Mouse (Mus musculus) MEL (cell line): ENCODE data around the gene Wdr46.

Experiments
- CTCF ChIP-seq, 3 experiments: IDR thresholded peaks in 2 of 3; conservative IDR thresholded peaks in 1 of 3; 2 replicates each; pipeline ENCODE4 v1.5.1; 2011 to 2012; ENCODE audit warnings: low read length in 3 of 3, low read depth in 2 of 3, mild to moderate bottlenecking in 2 of 3, improper control_type of control experiment in 1 of 3, inconsistent platforms in 1 of 3, mixed read lengths in 1 of 3, moderate library complexity in 1 of 3; ENCODE audit not compliant: control insufficient read depth in 1 of 3, insufficient read depth in 1 of 3, poor library complexity in 1 of 3, severe bottlenecking in 1 of 3
- HCFC1 ChIP-seq: IDR thresholded peaks from 2 replicates; pipeline ENCODE4 v1.6.1; 2012; ENCODE audit warnings: low read depth, mild to moderate bottlenecking, inconsistent platforms, low read length, improper control_type of control experiment, moderate library complexity
- MAX ChIP-seq: IDR thresholded peaks from 2 replicates; pipeline ENCODE4 v1.6.1; 2011; ENCODE audit warnings: low read length, improper control_type of control experiment
- POLR2A ChIP-seq, 2 experiments: IDR thresholded peaks; 2 replicates each; pipeline ENCODE4 v1.6.1; 2011 to 2012; ENCODE audit warnings: low read length in 2 of 2, mild to moderate bottlenecking in 2 of 2, control low read depth in 1 of 2, improper control_type of control experiment in 1 of 2, low read depth in 1 of 2, moderate library complexity in 1 of 2; ENCODE audit not compliant: control insufficient read depth in 1 of 2, insufficient read depth in 1 of 2, poor library complexity in 1 of 2
- TCF12 ChIP-seq: IDR thresholded peaks from 2 replicates; pipeline ENCODE4 v1.6.1; 2014; ENCODE audit warnings: low read depth, mild to moderate bottlenecking, inconsistent platforms, low read length, improper control_type of control experiment, moderate library complexity
- UBTF ChIP-seq: IDR thresholded peaks from 2 replicates; pipeline ENCODE4 v1.6.1; 2012; ENCODE audit warnings: low read depth, mild to moderate bottlenecking, inconsistent platforms, low read length, improper control_type of control experiment, moderate library complexity, borderline replicate concordance; ENCODE audit not compliant: insufficient read depth
- USF1 ChIP-seq: IDR thresholded peaks from 2 replicates; pipeline ENCODE4 v1.6.1; 2014; ENCODE audit warnings: low read depth, mild to moderate bottlenecking, inconsistent platforms, low read length, improper control_type of control experiment, moderate library complexity
- ZKSCAN1 ChIP-seq: IDR thresholded peaks from 2 replicates; pipeline ENCODE4 v1.6.1; 2012; ENCODE audit warnings: low read depth, mild to moderate bottlenecking, inconsistent platforms, low read length, improper control_type of control experiment, moderate library complexity
- ZMIZ1 ChIP-seq: IDR thresholded peaks from 2 replicates; pipeline ENCODE4 v1.6.1; 2012; ENCODE audit warnings: low read depth, mild to moderate bottlenecking, inconsistent platforms, low read length, improper control_type of control experiment, moderate library complexity

- no peak for TF ChIP-seq ZKSCAN1
- TF ChIP-seq USF1: no peak
- peak; percentile 67 for TF ChIP-seq TCF12
- peak; percentile 61 to 82 for TF ChIP-seq POLR2A (IDR thresholded peaks at IDR 0.05; ENCODE audit: control insufficient read depth in 1 of 2, insufficient read depth in 1 of 2, low read depth in 1 of 2, low read length in 2 of 2, poor library complexity in 1 of 2)
- TF ChIP-seq MAX: peak; percentile 55; the same call in 1 of the 2 replicates
- TF ChIP-seq CTCF (IDR thresholded peaks at IDR 0.05 in 2 of 3, conservative IDR thresholded peaks at IDR 0.05 in 1 of 3; ENCODE audit: control insufficient read depth in 1 of 3, insufficient read depth in 1 of 3, low read depth in 2 of 3, low read length in 3 of 3, poor library complexity in 1 of 3, severe bottlenecking in 1 of 3): peak in 1 of 3 experiments; percentile 22; a peak in 3 of 6 replicates
- TF ChIP-seq HCFC1: peak; percentile 94
- no peak for TF ChIP-seq UBTF
- TF ChIP-seq ZMIZ1: no peak; the same call in 1 of the 2 replicates
Observed at GRCm38 (mm10) chr17:33929371-33930279, 10.8 kb upstream of the Wdr46 start, which contains the start of gene Rgl2.
